Mouse (Mus musculus) lung, postnatal 0 days (tissue): ENCODE measurements around the gene Pdk4.

Experiments
- CTCF ChIP-seq: IDR thresholded peaks from 2 replicates; pipeline ENCODE4 v1.5.1; 2016; ENCODE audit warnings: antibody characterized with exemption, mild to moderate bottlenecking
- EP300 ChIP-seq: IDR thresholded peaks from 2 replicates; pipeline ENCODE4 v1.6.1; 2016; ENCODE audit warnings: antibody characterized with exemption, mild to moderate bottlenecking, control low read depth

GRCm38 (mm10) chr6:5535754-5536153, 39.6 kb upstream of the Pdk4 start:
- no peak for TF ChIP-seq EP300
- no peak for TF ChIP-seq CTCF
